Mouse (Mus musculus) midbrain, embryonic 14.5 days (tissue): ENCODE data around the gene Thbs2. TPM values are rescaled to one million over a fixed set of nuclear protein-coding genes. Genes with fewer than 3 reads are reported as not detected.

Experiments used
- polyA plus RNA-seq: library from polyadenylated mRNA; unstranded; fragments of >200 nt; fragmentation: Nextera tagmentation; extraction: Ambion mirVana; gene quantifications from 2 replicates; pipeline ENCODE4 v1.2.1, GENCODE M21; 2014

The Thbs2 gene
- polyA plus RNA-seq, 1 experiment from 2014 or later: 1.7 TPM

Other genes with a start within 250 kb of the Thbs2 start
- 8.9 and 9.6 TPM in 2 replicates for gene Wdr27, start 248.9 kb upstream of the Thbs2 start, polyA plus RNA-seq
- 17.4 and 26.1 TPM in 2 replicates for gene 1600012H06Rik, start 248.9 kb upstream of the Thbs2 start, polyA plus RNA-seq